ENCODE assay signal across 37 mouse cellular contexts in the genomic region with DNA sequence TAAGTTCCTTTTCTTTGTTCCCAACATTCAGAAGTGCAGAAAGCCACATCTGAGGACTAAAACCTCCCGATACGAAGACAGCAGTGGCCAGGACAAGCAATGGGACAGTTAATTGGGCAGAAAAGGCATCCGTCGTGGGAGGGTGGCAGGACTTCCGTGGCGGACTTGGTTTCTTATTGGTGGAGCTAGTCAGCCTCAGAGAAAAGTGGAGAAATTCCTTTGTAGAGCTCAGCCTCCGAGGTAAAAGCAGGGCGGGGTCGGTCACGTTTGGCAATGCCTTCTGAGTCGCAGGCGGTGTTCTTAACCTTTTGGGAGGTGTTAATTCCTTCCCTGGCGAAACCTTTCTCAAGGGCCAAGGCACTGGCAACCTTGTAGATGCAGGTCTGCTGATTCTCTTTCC. TPM values are rescaled to one million over a fixed set of nuclear protein-coding genes. Genes with fewer than 3 reads are reported as not detected.
DNase-seq lines count a peak whose midpoint lies in the region; ATAC-seq and TF ChIP-seq lines count a peak whose summit lies in the region.
"Had no signal": no experiment of that assay in that cellular context is flagged by ENCODE, and none has a peak within 500 bp of the region (broad histone marks: within the 10 kb centered on the region; RNA-seq: fewer than 3 reads in every experiment).

No protein-coding gene starts in this region.

- 56% methylated on average over 13 of the region's 13 CpGs for WGBS in heart, adult 2 months
- 54% methylated on average over 13 of the region's 13 CpGs for WGBS in lung, postnatal 0 days
- 40% methylated on average over 13 of the region's 13 CpGs for WGBS in stomach, embryonic 16.5 days
- 55% methylated on average over 13 of the region's 13 CpGs for WGBS in liver, embryonic 12.5 days (ENCODE audit: insufficient replicate concordance)

- H3K36me3 ChIP-seq in heart, adult 2 months (ENCODE audit: control insufficient read depth, insufficient read depth, low read length), result no peaks in the 10 kb centered on the region
- peaks cover 5% of the 10 kb centered on the region for H3K36me3 ChIP-seq in ES-E14 (ENCODE audit: control insufficient read depth, insufficient read depth, low read length, poor library complexity, severe bottlenecking)
- H3K36me3 ChIP-seq in lung, postnatal 0 days (ENCODE audit: insufficient read depth, low read length), result peaks cover 5% of the 10 kb centered on the region; the same call in 1 of the 2 replicates
- H3K36me3 ChIP-seq in stomach, embryonic 16.5 days (ENCODE audit: control insufficient read depth, insufficient read depth, low read length), result no peaks in the 10 kb centered on the region
- H3K36me3 ChIP-seq in liver, embryonic 12.5 days, result peaks cover 16% of the 10 kb centered on the region

- no peak for TF ChIP-seq POLR2A in heart, adult 2 months (IDR thresholded peaks at IDR 0.05; ENCODE audit: insufficient read depth, low read depth, low read length)

- in situ Hi-C loops in ES-E14 (cut with MboI; ENCODE audit: low sequenced_read_pairs in 2 of 2, unreplicated experiment in 2 of 2), result no loop called here

- no peaks in the 10 kb centered on the region for H3K79me2 ChIP-seq in heart, adult 2 months (replicated peaks; ENCODE audit: control insufficient read depth, insufficient read depth, low read length)

- intact Hi-C loops in heart, adult 2 months (cut with DNase I), result no loop called here

- ATAC-seq in lung, postnatal 0 days, result peak; percentile 65
- ATAC-seq in stomach, embryonic 16.5 days (ENCODE audit: insufficient read depth, low FRiP score), result peak; percentile 10; the same call in 1 of the 2 replicates
- no peak for ATAC-seq in liver, embryonic 12.5 days
- ATAC-seq: CD4-positive, CD25-positive, alpha-beta regulatory T cell, adult 4 months; forebrain, postnatal 0 days; hindbrain, postnatal 0 days; intestine, embryonic 16.5 days had no signal

- H3K4me1 ChIP-seq in heart, adult 2 months (ENCODE audit: control insufficient read depth, insufficient read depth, low read length), result no peaks in the 10 kb centered on the region
- H3K4me1 ChIP-seq in ES-E14 (ENCODE audit: control insufficient read depth in 2 of 2, insufficient read depth in 2 of 2, low read length in 2 of 2, poor library complexity in 1 of 2), result no peaks in the 10 kb centered on the region
- no peaks in the 10 kb centered on the region for H3K4me1 ChIP-seq in lung, postnatal 0 days (ENCODE audit: insufficient read depth, low read depth, low read length)
- no peaks in the 10 kb centered on the region for H3K4me1 ChIP-seq in stomach, embryonic 16.5 days (ENCODE audit: control insufficient read depth, insufficient read depth, low read length)
- no peaks in the 10 kb centered on the region for H3K4me1 ChIP-seq in liver, embryonic 12.5 days
- H3K4me1 ChIP-seq: embryonic facial prominence, embryonic 15.5 days; forebrain, embryonic 12.5 days; heart, embryonic 10.5 days; heart, embryonic 15.5 days; limb, embryonic 10.5 days; limb, embryonic 15.5 days; lung, embryonic 15.5 days; midbrain, embryonic 12.5 days had no signal

- no peak overlapping the region for H3K27ac ChIP-seq in heart, adult 2 months
- no peak overlapping the region for H3K27ac ChIP-seq in ES-E14 (ENCODE audit: insufficient read depth, low read depth, low read length, poor library complexity, severe bottlenecking)
- no peak overlapping the region for H3K27ac ChIP-seq in lung, postnatal 0 days (ENCODE audit: low read length)
- H3K27ac ChIP-seq in stomach, embryonic 16.5 days (ENCODE audit: low read length), result no peak overlapping the region
- H3K27ac ChIP-seq in liver, embryonic 12.5 days, result no peak overlapping the region
- H3K27ac ChIP-seq: embryonic facial prominence, embryonic 15.5 days; forebrain, embryonic 12.5 days; heart, embryonic 10.5 days; heart, embryonic 15.5 days; hindbrain, postnatal 0 days; limb, embryonic 10.5 days; liver, embryonic 14.5 days; lung, embryonic 15.5 days; midbrain, embryonic 12.5 days had no signal

- no peak overlapping the region for H3K9ac ChIP-seq in heart, adult 2 months (ENCODE audit: low read depth, low read length)
- no peak overlapping the region for H3K9ac ChIP-seq in ES-E14 (ENCODE audit: insufficient read depth, low read depth, low read length, poor library complexity, severe bottlenecking)
- no peak overlapping the region for H3K9ac ChIP-seq in lung, postnatal 0 days (replicated peaks; ENCODE audit: low read depth)
- no peak overlapping the region for H3K9ac ChIP-seq in stomach, embryonic 16.5 days (ENCODE audit: low read length)
- no peak overlapping the region for H3K9ac ChIP-seq in liver, embryonic 12.5 days
- H3K9ac ChIP-seq: embryonic facial prominence, embryonic 15.5 days; forebrain, embryonic 12.5 days; forebrain, postnatal 0 days; heart, embryonic 15.5 days; limb, embryonic 15.5 days; liver, embryonic 14.5 days; lung, embryonic 15.5 days; midbrain, embryonic 12.5 days had no signal

- DNase-seq in heart, adult 11 months, result peak; percentile 88
- no peak for DNase-seq in heart, adult 2 months
- DNase-seq in ES-E14 (ENCODE audit: low read depth, low spot score), result peak; percentile 17
- DNase-seq in lung, postnatal 0 days (ENCODE audit: low spot score), result peak; percentile 47
- no peak for DNase-seq in thymus, adult 18-20 months
- DNase-seq in ovary, postnatal 10 days (ENCODE audit: low spot score), result no peak
- DNase-seq: adrenal gland, postnatal 14 days; cerebellum, adult 11-12 months; cerebellum, postnatal 10 days; forebrain, postnatal 0 days; gastrocnemius, postnatal 10 days; kidney, adult 9 months; kidney, postnatal 10 days; layer of hippocampus, postnatal 36 days; spleen, adult 18-20 months had no signal

- H3K4me2 ChIP-seq in lung, postnatal 0 days (replicated peaks; ENCODE audit: low read depth, low read length), result no peak overlapping the region
- no peak overlapping the region for H3K4me2 ChIP-seq in stomach, embryonic 16.5 days (ENCODE audit: low read depth, low read length)
- no peak overlapping the region for H3K4me2 ChIP-seq in liver, embryonic 12.5 days
- H3K4me2 ChIP-seq: embryonic facial prominence, embryonic 15.5 days; forebrain, embryonic 12.5 days; heart, embryonic 15.5 days; limb, embryonic 15.5 days; lung, embryonic 15.5 days; midbrain, embryonic 12.5 days had no signal

- no peaks in the 10 kb centered on the region for H3K9me3 ChIP-seq in ES-E14 (ENCODE audit: control insufficient read depth, insufficient read depth, low read depth, low read length)
- no peaks in the 10 kb centered on the region for H3K9me3 ChIP-seq in lung, postnatal 0 days (ENCODE audit: low read length)
- no peaks in the 10 kb centered on the region for H3K9me3 ChIP-seq in stomach, embryonic 16.5 days (replicated peaks; ENCODE audit: control insufficient read depth, low read length)
- H3K9me3 ChIP-seq in liver, embryonic 12.5 days (replicated peaks), result no peaks in the 10 kb centered on the region
- H3K9me3 ChIP-seq: embryonic facial prominence, embryonic 15.5 days; forebrain, embryonic 12.5 days; heart, embryonic 10.5 days; heart, embryonic 15.5 days; limb, embryonic 10.5 days; limb, embryonic 15.5 days; lung, embryonic 15.5 days; megakaryocyte, embryonic 14.5 days; midbrain, embryonic 12.5 days had no signal

- no peak for TF ChIP-seq CTCF in heart, adult 2 months (IDR thresholded peaks at IDR 0.05)
- TF ChIP-seq CTCF in lung, postnatal 0 days (IDR thresholded peaks at IDR 0.05), result no peak

- TF ChIP-seq EP300 in heart, adult 2 months (IDR thresholded peaks at IDR 0.05; ENCODE audit: insufficient read depth, low read depth, low read length), result no peak
- TF ChIP-seq EP300 in lung, postnatal 0 days (IDR thresholded peaks at IDR 0.05), result no peak

- H3K4me3 ChIP-seq in heart, adult 2 months, result no peak overlapping the region
- no peak overlapping the region for H3K4me3 ChIP-seq in ES-E14 (ENCODE audit: insufficient read depth in 1 of 2, low read depth in 1 of 2, low read length in 2 of 2, poor library complexity in 1 of 2, severe bottlenecking in 1 of 2)
- no peak overlapping the region for H3K4me3 ChIP-seq in lung, postnatal 0 days (ENCODE audit: low read depth, low read length)
- H3K4me3 ChIP-seq in stomach, embryonic 16.5 days (replicated peaks; ENCODE audit: low read length), result no peak overlapping the region
- no peak overlapping the region for H3K4me3 ChIP-seq in liver, embryonic 12.5 days
- H3K4me3 ChIP-seq: embryonic facial prominence, embryonic 15.5 days; forebrain, embryonic 12.5 days; heart, embryonic 10.5 days; heart, embryonic 15.5 days; limb, embryonic 10.5 days; limb, embryonic 15.5 days; lung, embryonic 15.5 days; megakaryocyte, embryonic 14.5 days; midbrain, embryonic 12.5 days had no signal

- no peaks in the 10 kb centered on the region for H3K27me3 ChIP-seq in heart, adult 2 months (ENCODE audit: control insufficient read depth, insufficient read depth, low read length)
- no peaks in the 10 kb centered on the region for H3K27me3 ChIP-seq in lung, postnatal 0 days (replicated peaks; ENCODE audit: insufficient read depth, low read length)
- H3K27me3 ChIP-seq in stomach, embryonic 16.5 days (ENCODE audit: control insufficient read depth, insufficient read depth, low read length), result no peaks in the 10 kb centered on the region
- H3K27me3 ChIP-seq in liver, embryonic 12.5 days (replicated peaks), result no peaks in the 10 kb centered on the region
- H3K27me3 ChIP-seq: embryonic facial prominence, embryonic 15.5 days; forebrain, embryonic 12.5 days; heart, embryonic 15.5 days; limb, embryonic 15.5 days; lung, embryonic 15.5 days; midbrain, embryonic 12.5 days had no signal

RNA-seq across cellular contexts. Expression of a gene that starts 30.2 kb away (rescaled TPM):
- total RNA-seq in heart, adult 2 months (2021), result 100 to 1,000 TPM in 1 of 2 experiments, 10 to 100 TPM in 1; 87.4 to 104 TPM
- polyA plus RNA-seq in heart, adult 2 months (2012; rRNA removed), result 218 and 243 TPM in 2 replicates
- total RNA-seq in ES-E14 (2012; rRNA removed), result 687 and 844 TPM in 2 replicates
- polyA plus RNA-seq in lung, postnatal 0 days (2015; fragmentation: Nextera tagmentation; extraction: Ambion mirVana), result 171 and 179 TPM in 2 replicates
- 498 and 560 TPM in 2 replicates for polyA plus RNA-seq in stomach, embryonic 16.5 days (2015; fragmentation: Nextera tagmentation; extraction: Ambion mirVana)
- polyA plus RNA-seq in liver, embryonic 12.5 days (2016; fragmentation: Nextera tagmentation; extraction: Ambion mirVana), result 79.2 and 80.1 TPM in 2 replicates

RNA-seq across cellular contexts. Expression of a gene that starts 35.0 kb away (rescaled TPM):
- 10 to 100 TPM; 33.8 to 37.6 TPM for total RNA-seq in heart, adult 2 months (2021)
- polyA plus RNA-seq in heart, adult 2 months (2012; rRNA removed), result 49.5 and 75.7 TPM in 2 replicates
- 44.3 and 59.0 TPM in 2 replicates for total RNA-seq in ES-E14 (2012; rRNA removed)
- 16.1 and 18.6 TPM in 2 replicates for polyA plus RNA-seq in lung, postnatal 0 days (2015; fragmentation: Nextera tagmentation; extraction: Ambion mirVana)
- polyA plus RNA-seq in stomach, embryonic 16.5 days (2015; fragmentation: Nextera tagmentation; extraction: Ambion mirVana), result 22.5 and 26.8 TPM in 2 replicates
- polyA plus RNA-seq in liver, embryonic 12.5 days (2016; fragmentation: Nextera tagmentation; extraction: Ambion mirVana), result 10.1 and 11.6 TPM in 2 replicates

RNA-seq across cellular contexts. Expression of a gene that starts 42.4 kb away (rescaled TPM):
- not detected for total RNA-seq in heart, adult 2 months (2021)
- polyA plus RNA-seq in heart, adult 2 months (2012; rRNA removed), result not detected in 2 replicates
- 0.42 and 0.89 TPM in 2 replicates for total RNA-seq in ES-E14 (2012; rRNA removed)
- polyA plus RNA-seq in lung, postnatal 0 days (2015; fragmentation: Nextera tagmentation; extraction: Ambion mirVana), result not detected in 2 replicates
- polyA plus RNA-seq in stomach, embryonic 16.5 days (2015; fragmentation: Nextera tagmentation; extraction: Ambion mirVana), result not detected in 2 replicates
- polyA plus RNA-seq in liver, embryonic 12.5 days (2016; fragmentation: Nextera tagmentation; extraction: Ambion mirVana), result not detected in 2 replicates
- total RNA-seq: adrenal gland, postnatal 14 days; common myeloid progenitor, adult 5-6 weeks; forebrain, postnatal 0 days; gastrocnemius, postnatal 10 days; heart, postnatal 25 days; hindbrain, postnatal 0 days; layer of hippocampus, postnatal 36 days had no signal
- polyA plus RNA-seq: embryonic facial prominence, embryonic 15.5 days; gonadal fat pad, adult 2 months; heart, embryonic 15.5 days; large intestine, adult 2 months; liver, embryonic 14.5 days; lung, embryonic 15.5 days had no signal

RNA-seq across cellular contexts. Expression of a gene that starts 51.2 kb away (rescaled TPM):
- 100 to 1,000 TPM; 200 to 274 TPM for total RNA-seq in heart, adult 2 months (2021)
- polyA plus RNA-seq in heart, adult 2 months (2012; rRNA removed), result 593 and 754 TPM in 2 replicates
- total RNA-seq in ES-E14 (2012; rRNA removed), result 2,135 and 2,379 TPM in 2 replicates
- polyA plus RNA-seq in lung, postnatal 0 days (2015; fragmentation: Nextera tagmentation; extraction: Ambion mirVana), result 661 and 759 TPM in 2 replicates
- polyA plus RNA-seq in stomach, embryonic 16.5 days (2015; fragmentation: Nextera tagmentation; extraction: Ambion mirVana), result 666 and 804 TPM in 2 replicates
- polyA plus RNA-seq in liver, embryonic 12.5 days (2016; fragmentation: Nextera tagmentation; extraction: Ambion mirVana), result 624 and 688 TPM in 2 replicates

RNA-seq across cellular contexts. Expression of a gene that starts 51.8 kb away (rescaled TPM):
- total RNA-seq in heart, adult 2 months (2021), result not detected
- polyA plus RNA-seq in heart, adult 2 months (2012; rRNA removed), result not detected in 2 replicates
- total RNA-seq in ES-E14 (2012; rRNA removed), result not detected in 2 replicates
- not detected in 2 replicates for polyA plus RNA-seq in lung, postnatal 0 days (2015; fragmentation: Nextera tagmentation; extraction: Ambion mirVana)
- polyA plus RNA-seq in stomach, embryonic 16.5 days (2015; fragmentation: Nextera tagmentation; extraction: Ambion mirVana), result not detected in 2 replicates
- not detected in 2 replicates for polyA plus RNA-seq in liver, embryonic 12.5 days (2016; fragmentation: Nextera tagmentation; extraction: Ambion mirVana)
- total RNA-seq: adrenal gland, postnatal 14 days; common myeloid progenitor, adult 5-6 weeks; forebrain, postnatal 0 days; gastrocnemius, postnatal 10 days; heart, postnatal 25 days; hindbrain, postnatal 0 days; layer of hippocampus, postnatal 36 days had no signal
- polyA plus RNA-seq: CD4-positive, CD25-positive, alpha-beta regulatory T cell, adult 4 months; embryonic facial prominence, embryonic 15.5 days; forebrain, embryonic 12.5 days; forebrain, postnatal 0 days; gonadal fat pad, adult 2 months; heart, embryonic 10.5 days; heart, embryonic 15.5 days; hindbrain, embryonic 11.5 days; hindbrain, postnatal 0 days; intestine, embryonic 16.5 days; large intestine, adult 2 months; limb, embryonic 10.5 days; limb, embryonic 15.5 days; liver, embryonic 14.5 days; lung, embryonic 15.5 days; midbrain, embryonic 12.5 days; neural tube, embryonic 14.5 days; urinary bladder, adult 2 months had no signal

Comparison
In these comparisons a context has a peak if more than half of its experiments do, and no peak if none do; other contexts are left out.
1. DNase-seq: peak in heart, adult 11 months (single experiment), ES-E14 (single experiment) and lung, postnatal 0 days (single experiment); none in heart, adult 2 months (0 of 2), thymus, adult 18-20 months (0 of 2) and ovary, postnatal 10 days (single experiment).